Mouse (Mus musculus): Measurements from ENCODE around the gene Cpeb4.

GRCm38 (mm10) chr11:31843834-31844188 lies 28.2 kb upstream of the Cpeb4 start:
- no peak for TF ChIP-seq POLR2A (IDR thresholded peaks at IDR 0.05; ENCODE audit: insufficient read depth, low read depth, low read length)
- TF ChIP-seq CTCF (IDR thresholded peaks at IDR 0.05): no peak
- no peak for TF ChIP-seq EP300 (IDR thresholded peaks at IDR 0.05; ENCODE audit: insufficient read depth, low read depth, low read length)

All from heart, adult 2 months (tissue).